Mouse (Mus musculus) CH12.LX (cell line): Measurements from ENCODE around the gene Asic2. TPM values are rescaled to one million over a fixed set of nuclear protein-coding genes. Genes with fewer than 3 reads are reported as not detected.
A peak's percentile ranks its signal among the peaks of the same experiment; 100 is the strongest.

Experiments
- DNase-seq: peaks from one replicate; pipeline ENCODE4 v3.0.0-alpha.2; 2013; ENCODE audit errors: extremely low read depth
- H3K27ac ChIP-seq: 2 replicates; pipeline ENCODE4 v1.5.1; 2012; ENCODE audit warnings: low read depth, mild to moderate bottlenecking, control low read depth, moderate library complexity; ENCODE audit not compliant: insufficient read depth
- H3K27me3 ChIP-seq: replicated peaks from 2 replicates; pipeline ENCODE3; 2012; ENCODE audit warnings: inconsistent platforms
- H3K36me3 ChIP-seq, 2 experiments: replicated peaks in 1 of 2; 2 replicates each; pipeline versions ENCODE3 to v1.6.1; 2012; ENCODE audit warnings: inconsistent platforms in 1 of 2, low read length in 1 of 2, mild to moderate bottlenecking in 1 of 2, mixed read lengths in 1 of 2, moderate library complexity in 1 of 2; ENCODE audit not compliant: control insufficient read depth in 1 of 2, insufficient read depth in 1 of 2
- H3K4me1 ChIP-seq, 2 experiments: 2 replicates each; pipeline ENCODE4 v1.6.1; 2012; ENCODE audit warnings: inconsistent platforms in 1 of 2, moderate library complexity in 1 of 2; ENCODE audit not compliant: insufficient read depth in 2 of 2, control insufficient read depth in 1 of 2
- H3K4me2 ChIP-seq: 2 replicates; pipeline ENCODE4 v1.6.1; 2012; ENCODE audit warnings: low read depth, mild to moderate bottlenecking, control low read depth; ENCODE audit not compliant: poor library complexity, insufficient read depth, severe bottlenecking
- H3K4me3 ChIP-seq, 3 experiments: fragments of 150-350 bp in 1 of 3; sonication (generic) in 1 of 3; replicated peaks in 1 of 3; 2 replicates each; pipeline versions ENCODE3 to v1.5.1; 2011 to 2012; ENCODE audit warnings: low read depth in 2 of 3, low read length in 2 of 3, mild to moderate bottlenecking in 2 of 3, moderate library complexity in 2 of 3, control low read depth in 1 of 3, improper control_type of control experiment in 1 of 3, inconsistent platforms in 1 of 3, mixed read lengths in 1 of 3; ENCODE audit not compliant: poor library complexity in 1 of 3
- H3K79me2 ChIP-seq: replicated peaks from 2 replicates; pipeline ENCODE4 v1.6.1; 2012; ENCODE audit warnings: mild to moderate bottlenecking, moderate library complexity; ENCODE audit not compliant: control insufficient read depth, poor library complexity, insufficient read depth, severe bottlenecking; ENCODE audit errors: extremely low read depth
- H3K9ac ChIP-seq: 2 replicates; pipeline ENCODE4 v1.6.1; 2012; ENCODE audit warnings: low read depth, mild to moderate bottlenecking, control low read depth, moderate library complexity; ENCODE audit not compliant: insufficient read depth
- H3K9me3 ChIP-seq: replicated peaks from 2 replicates; pipeline ENCODE3; 2012; ENCODE audit warnings: low read length, inconsistent platforms, mixed read lengths
- CTCF ChIP-seq, 2 experiments: IDR thresholded peaks in 1 of 2; conservative IDR thresholded peaks in 1 of 2; 2 replicates each; pipeline ENCODE4 v1.5.1; 2011 to 2012; ENCODE audit warnings: low read depth in 2 of 2, low read length in 2 of 2, improper control_type of control experiment in 1 of 2, inconsistent platforms in 1 of 2, mild to moderate bottlenecking in 1 of 2, moderate library complexity in 1 of 2
- E2F4 ChIP-seq: IDR thresholded peaks from 2 replicates; pipeline ENCODE4 v1.6.1; 2011; ENCODE audit warnings: low read depth, low read length, improper control_type of control experiment; ENCODE audit not compliant: insufficient replicate concordance
- ELF1 ChIP-seq: IDR thresholded peaks from 2 replicates; pipeline ENCODE4 v1.6.1; 2014; ENCODE audit warnings: low read depth, mild to moderate bottlenecking, inconsistent platforms, low read length, improper control_type of control experiment
- EP300 ChIP-seq: IDR thresholded peaks from 2 replicates; pipeline ENCODE4 v1.6.1; 2011; ENCODE audit warnings: low read length, improper control_type of control experiment
- HCFC1 ChIP-seq: IDR thresholded peaks from 2 replicates; pipeline ENCODE4 v1.6.1; 2012; ENCODE audit warnings: low read depth, mild to moderate bottlenecking, inconsistent platforms, low read length, improper control_type of control experiment
- JUN ChIP-seq: IDR thresholded peaks from 2 replicates; pipeline ENCODE4 v1.6.1; 2011; ENCODE audit warnings: low read depth, mild to moderate bottlenecking, low read length, improper control_type of control experiment, moderate library complexity; ENCODE audit not compliant: insufficient read depth
- JUND ChIP-seq: conservative IDR thresholded peaks from 2 replicates; pipeline ENCODE4 v1.6.1; 2011; ENCODE audit warnings: low read depth, low read length, improper control_type of control experiment
- KAT2A ChIP-seq: IDR thresholded peaks from 2 replicates; pipeline ENCODE4 v1.6.1; 2012; ENCODE audit warnings: low read length, improper control_type of control experiment, inconsistent platforms; ENCODE audit not compliant: insufficient replicate concordance
- MAZ ChIP-seq: IDR thresholded peaks from 2 replicates; pipeline ENCODE4 v1.6.1; 2012; ENCODE audit warnings: low read depth, mild to moderate bottlenecking, inconsistent platforms, low read length, improper control_type of control experiment, moderate library complexity
- NELFE ChIP-seq: IDR thresholded peaks from 2 replicates; pipeline ENCODE4 v1.6.1; 2011; ENCODE audit warnings: low read depth, low read length, improper control_type of control experiment
- PAX5 ChIP-seq: IDR thresholded peaks from 2 replicates; pipeline ENCODE4 v1.6.1; 2012; ENCODE audit warnings: low read length, inconsistent platforms, mixed read lengths
- POLR2A ChIP-seq: IDR thresholded peaks from 2 replicates; pipeline ENCODE4 v1.6.1; 2011; ENCODE audit warnings: low read depth, mild to moderate bottlenecking, improper control_type of control experiment, low read length
- POLR2AphosphoS2 ChIP-seq: IDR thresholded peaks from 2 replicates; pipeline ENCODE4 v1.6.1; 2011; ENCODE audit warnings: low read depth, low read length, improper control_type of control experiment
- RAD21 ChIP-seq: IDR thresholded peaks from 2 replicates; pipeline ENCODE4 v1.6.1; 2011; ENCODE audit warnings: low read depth, mild to moderate bottlenecking, low read length, improper control_type of control experiment, moderate library complexity
- RCOR1 ChIP-seq: conservative IDR thresholded peaks from 2 replicates; pipeline ENCODE4 v1.6.1; 2012; ENCODE audit warnings: low read depth, mild to moderate bottlenecking, inconsistent platforms, low read length, improper control_type of control experiment
- SIN3A ChIP-seq: IDR thresholded peaks from 2 replicates; pipeline ENCODE4 v1.6.1; 2012; ENCODE audit warnings: low read length, improper control_type of control experiment, inconsistent platforms
- SMC3 ChIP-seq: IDR thresholded peaks from 2 replicates; pipeline ENCODE4 v1.6.1; 2011; ENCODE audit warnings: low read depth, low read length, improper control_type of control experiment
- USF1 ChIP-seq: IDR thresholded peaks from 2 replicates; pipeline ENCODE4 v1.6.1; 2014; ENCODE audit warnings: low read depth, mild to moderate bottlenecking, inconsistent platforms, low read length, improper control_type of control experiment
- ZKSCAN1 ChIP-seq: IDR thresholded peaks from 2 replicates; pipeline ENCODE4 v1.6.1; 2012; ENCODE audit warnings: low read depth, inconsistent platforms, low read length, improper control_type of control experiment, borderline replicate concordance
- ZMIZ1 ChIP-seq: IDR thresholded peaks from 2 replicates; pipeline ENCODE4 v1.6.1; 2012; ENCODE audit warnings: low read depth, mild to moderate bottlenecking, inconsistent platforms, low read length, improper control_type of control experiment
- ZNF384 ChIP-seq: IDR thresholded peaks from 2 replicates; pipeline ENCODE4 v1.6.1; 2012; ENCODE audit warnings: low read depth, low read length, improper control_type of control experiment, inconsistent platforms
- dilution Hi-C: fragments of 300-500 bp; cut with MboI; formaldehyde crosslinking; loops from 2 replicates; pipeline ENCODE4 v1.14.3; 2020; ENCODE audit warnings: low sequenced_read_pairs; ENCODE audit not compliant: extremely low pct_unique_long_range_greater_than_20kb, extremely low pct_ligation_motif_present
- in situ Hi-C: fragments of 300-500 bp; cut with MboI; formaldehyde crosslinking; loops from 3 replicates; pipeline ENCODE4 v1.14.3; 2019; ENCODE audit warnings: low sequenced_read_pairs, low pct_ligation_motif_present, low pct_unique_long_range_greater_than_20kb, mixed read lengths
- polyA plus RNA-seq: library from polyadenylated mRNA; unstranded; fragments of >175 nt; gene quantifications from 2 replicates; pipeline ENCODE4 v1.2.1, GENCODE M21; 2012; ENCODE audit warnings: low read depth; ENCODE audit not compliant: insufficient read length
- total RNA-seq, 2 experiments: library from RNA; depleted of rRNA; stranded (reverse); fragments of 300-350 nt in 1 of 2; fragments of >200 nt in 1 of 2; gene quantifications; 2 replicates each; pipeline ENCODE4 v1.2.3; 2012 to 2014

Gene Asic2
- total and polyA plus RNA-seq, 3 experiments: not detected

GRCm38 (mm10) chr11:81706996-81707395 is 261.3 kb downstream of the Asic2 start:
- H3K36me3 ChIP-seq: no peaks in the 10 kb centered on the region
- DNase-seq: no peak
- no peak overlapping the region for H3K4me2 ChIP-seq
- in situ Hi-C loops: no loop called here
- H3K4me3 ChIP-seq: no peak overlapping the region
- H3K9me3 ChIP-seq: no peaks in the 10 kb centered on the region
- no peaks in the 10 kb centered on the region for H3K4me1 ChIP-seq
- TF ChIP-seq RCOR1 (no peak), EP300 (no peak), JUN (no peak), ZNF384 (no peak), PAX5 (no peak), ZKSCAN1 (no peak), ELF1 (no peak), SIN3A (no peak), ZMIZ1 (no peak), NELFE (no peak), MAZ (no peak), SMC3 (no peak), HCFC1 (no peak)
- H3K27ac ChIP-seq: no peak overlapping the region
- dilution Hi-C loops: no loop called here
- H3K27me3 ChIP-seq: peaks cover 95% of the 10 kb centered on the region
- H3K79me2 ChIP-seq: no peaks in the 10 kb centered on the region
- no peak overlapping the region for H3K9ac ChIP-seq

GRCm38 (mm10) chr11:81698008-81698407 is 270.2 kb downstream of the Asic2 start:
- H3K27ac ChIP-seq: no peak overlapping the region
- H3K9ac ChIP-seq: no peak overlapping the region
- no peak overlapping the region for H3K4me2 ChIP-seq
- no peak for DNase-seq
- H3K79me2 ChIP-seq: no peaks in the 10 kb centered on the region
- in situ Hi-C loops: no loop called here
- no peaks in the 10 kb centered on the region for H3K36me3 ChIP-seq
- H3K9me3 ChIP-seq: no peaks in the 10 kb centered on the region
- TF ChIP-seq POLR2A: no peak
- no peak for TF ChIP-seq SIN3A
- peak; percentile 23 for TF ChIP-seq RAD21
- peak; percentile 18; the same call in 1 of the 2 replicates for TF ChIP-seq SMC3
- no peak for TF ChIP-seq POLR2AphosphoS2
- TF ChIP-seq PAX5: no peak
- TF ChIP-seq JUND: no peak
- no peak for TF ChIP-seq JUN
- no peak for TF ChIP-seq ZKSCAN1
- no peak for TF ChIP-seq USF1
- no peak for TF ChIP-seq KAT2A
- TF ChIP-seq E2F4: no peak
- peak in 1 of 2 experiments; percentile 49; a peak in 2 of 4 replicates for TF ChIP-seq CTCF (conservative IDR thresholded peaks at IDR 0.05 in 1 of 2, IDR thresholded peaks at IDR 0.05 in 1 of 2; ENCODE audit: low read depth in 2 of 2, low read length in 2 of 2)
- TF ChIP-seq MAZ: no peak
- H3K27me3 ChIP-seq: peaks cover 96% of the 10 kb centered on the region
- dilution Hi-C loops: no loop called here
- no peaks in the 10 kb centered on the region for H3K4me1 ChIP-seq
- no peak overlapping the region for H3K4me3 ChIP-seq
